Mouse (Mus musculus) MEL (cell line): ENCODE measurements around the gene Rer1. TPM values are rescaled to one million over a fixed set of nuclear protein-coding genes. Genes with fewer than 3 reads are reported as not detected.

Source experiments
- DNase-seq: peaks from one replicate; pipeline ENCODE4 v3.0.0; 2011; ENCODE audit warnings: low read depth, low spot score
- H3K27ac ChIP-seq: 2 replicates; pipeline ENCODE4 v1.5.1; 2012; ENCODE audit warnings: low read depth, mild to moderate bottlenecking, control low read depth, low read length, moderate library complexity; ENCODE audit not compliant: control insufficient read depth
- H3K27me3 ChIP-seq, 2 experiments: fragments of 150-350 bp in 1 of 2; sonication (generic) in 1 of 2; 2 replicates each; pipeline ENCODE4 v1.6.1; 2012; ENCODE audit warnings: low read length in 2 of 2, mild to moderate bottlenecking in 2 of 2, improper control_type of control experiment in 1 of 2, moderate library complexity in 1 of 2; ENCODE audit not compliant: insufficient read depth in 2 of 2, control insufficient read depth in 1 of 2
- H3K36me3 ChIP-seq, 2 experiments: 2 replicates each; pipeline ENCODE4 v1.6.1; 2012 to 2014; ENCODE audit warnings: low read length in 2 of 2, improper control_type of control experiment in 1 of 2, inconsistent platforms in 1 of 2, mild to moderate bottlenecking in 1 of 2; ENCODE audit not compliant: insufficient read depth in 2 of 2, control insufficient read depth in 1 of 2
- H3K4me1 ChIP-seq, 2 experiments: fragments of 150-350 bp in 1 of 2; sonication (generic) in 1 of 2; 2 replicates each; pipeline ENCODE4 v1.6.1; 2012; ENCODE audit warnings: low read length in 2 of 2, improper control_type of control experiment in 1 of 2, mild to moderate bottlenecking in 1 of 2; ENCODE audit not compliant: insufficient read depth in 2 of 2, control insufficient read depth in 1 of 2
- H3K4me3 ChIP-seq, 2 experiments: fragments of 150-350 bp in 1 of 2; sonication (generic) in 1 of 2; 2 replicates each; pipeline ENCODE4 v1.5.1; 2012; ENCODE audit warnings: low read depth in 2 of 2, low read length in 2 of 2, mild to moderate bottlenecking in 2 of 2, moderate library complexity in 2 of 2, control low read depth in 1 of 2, improper control_type of control experiment in 1 of 2; ENCODE audit not compliant: control insufficient read depth in 1 of 2, insufficient read depth in 1 of 2
- H3K79me2 ChIP-seq: 2 replicates; pipeline ENCODE4 v1.6.1; 2012; ENCODE audit warnings: mild to moderate bottlenecking, low read length, moderate library complexity; ENCODE audit not compliant: control insufficient read depth, poor library complexity, insufficient read depth
- H3K9ac ChIP-seq: 2 replicates; pipeline ENCODE4 v1.6.1; 2012; ENCODE audit warnings: low read depth, mild to moderate bottlenecking, control low read depth, low read length, moderate library complexity; ENCODE audit not compliant: control insufficient read depth, poor library complexity, severe bottlenecking
- H3K9me3 ChIP-seq: fragments of 150-350 bp; sonication (generic); replicated peaks from 2 replicates; pipeline ENCODE4 v1.6.1; 2012; ENCODE audit warnings: mild to moderate bottlenecking, low read length, improper control_type of control experiment, moderate library complexity; ENCODE audit not compliant: insufficient read depth
- CTCF ChIP-seq, 3 experiments: IDR thresholded peaks in 2 of 3; conservative IDR thresholded peaks in 1 of 3; 2 replicates each; pipeline ENCODE4 v1.5.1; 2011 to 2012; ENCODE audit warnings: low read length in 3 of 3, low read depth in 2 of 3, mild to moderate bottlenecking in 2 of 3, improper control_type of control experiment in 1 of 3, inconsistent platforms in 1 of 3, mixed read lengths in 1 of 3, moderate library complexity in 1 of 3; ENCODE audit not compliant: control insufficient read depth in 1 of 3, insufficient read depth in 1 of 3, poor library complexity in 1 of 3, severe bottlenecking in 1 of 3
- E2F4 ChIP-seq: IDR thresholded peaks from 2 replicates; pipeline ENCODE4 v1.6.1; 2011; ENCODE audit warnings: low read depth, low read length, improper control_type of control experiment, borderline replicate concordance
- EP300 ChIP-seq, 2 experiments: IDR thresholded peaks; 2 replicates each; pipeline ENCODE4 v1.6.1; 2011; ENCODE audit warnings: improper control_type of control experiment in 2 of 2, low read length in 2 of 2, low read depth in 1 of 2, mild to moderate bottlenecking in 1 of 2
- GATA1 ChIP-seq: IDR thresholded peaks from 2 replicates; pipeline ENCODE4 v1.6.1; 2011; ENCODE audit warnings: low read depth, low read length, improper control_type of control experiment
- HCFC1 ChIP-seq: IDR thresholded peaks from 2 replicates; pipeline ENCODE4 v1.6.1; 2012; ENCODE audit warnings: low read depth, mild to moderate bottlenecking, inconsistent platforms, low read length, improper control_type of control experiment, moderate library complexity
- KAT2A ChIP-seq: conservative IDR thresholded peaks from 2 replicates; pipeline ENCODE4 v1.6.1; 2012; ENCODE audit warnings: low read depth, low read length, improper control_type of control experiment, inconsistent platforms
- MAFK ChIP-seq: IDR thresholded peaks from 2 replicates; pipeline ENCODE4 v1.6.1; 2011; ENCODE audit warnings: low read depth, mild to moderate bottlenecking, low read length, improper control_type of control experiment, borderline replicate concordance
- MAZ ChIP-seq: IDR thresholded peaks from 2 replicates; pipeline ENCODE4 v1.6.1; 2012; ENCODE audit warnings: low read depth, mild to moderate bottlenecking, inconsistent platforms, low read length, improper control_type of control experiment
- MEF2A ChIP-seq: IDR thresholded peaks from 2 replicates; pipeline ENCODE4 v1.6.1; 2014; ENCODE audit warnings: low read depth, mild to moderate bottlenecking, inconsistent platforms, low read length, improper control_type of control experiment; ENCODE audit not compliant: poor library complexity, insufficient replicate concordance, severe bottlenecking; ENCODE audit errors: extremely low read depth
- MYB ChIP-seq: IDR thresholded peaks from 2 replicates; pipeline ENCODE4 v1.6.1; 2011; ENCODE audit warnings: mild to moderate bottlenecking, low read depth, low read length, improper control_type of control experiment
- MYC ChIP-seq: IDR thresholded peaks from 2 replicates; pipeline ENCODE4 v1.6.1; 2011; ENCODE audit warnings: low read depth, mild to moderate bottlenecking, low read length, improper control_type of control experiment, moderate library complexity
- NELFE ChIP-seq: IDR thresholded peaks from 2 replicates; pipeline ENCODE4 v1.6.1; 2011; ENCODE audit warnings: low read depth, low read length, improper control_type of control experiment
- NRF1 ChIP-seq: IDR thresholded peaks from 2 replicates; pipeline ENCODE4 v1.6.1; 2014; ENCODE audit warnings: low read depth, mild to moderate bottlenecking, inconsistent platforms, low read length, improper control_type of control experiment, moderate library complexity; ENCODE audit not compliant: poor library complexity, insufficient read depth, severe bottlenecking
- POLR2AphosphoS5 ChIP-seq: IDR thresholded peaks from 2 replicates; pipeline ENCODE4 v1.6.1; 2012; ENCODE audit warnings: low read depth, borderline replicate concordance, mild to moderate bottlenecking, inconsistent platforms, low read length, moderate library complexity, mixed read lengths
- RAD21 ChIP-seq: IDR thresholded peaks from 2 replicates; pipeline ENCODE4 v1.6.1; 2011; ENCODE audit warnings: mild to moderate bottlenecking, low read depth, low read length, improper control_type of control experiment
- RCOR1 ChIP-seq: IDR thresholded peaks from 2 replicates; pipeline ENCODE4 v1.6.1; 2012; ENCODE audit warnings: low read depth, mild to moderate bottlenecking, inconsistent platforms, low read length, improper control_type of control experiment
- SMC3 ChIP-seq: IDR thresholded peaks from 2 replicates; pipeline ENCODE4 v1.6.1; 2011; ENCODE audit warnings: low read depth, low read length, improper control_type of control experiment
- USF1 ChIP-seq: IDR thresholded peaks from 2 replicates; pipeline ENCODE4 v1.6.1; 2014; ENCODE audit warnings: low read depth, mild to moderate bottlenecking, inconsistent platforms, low read length, improper control_type of control experiment, moderate library complexity
- polyA plus RNA-seq, 2 experiments: library from polyadenylated mRNA; stranded (reverse) in 1 of 2; unstranded in 1 of 2; fragments of >175 nt in 1 of 2; fragments of >200 nt in 1 of 2; gene quantifications; 2 replicates each; pipeline versions ENCODE4 v1.2.1 to v1.2.4; 2012; ENCODE audit warnings: low replicate concordance in 2 of 2, low read depth in 1 of 2; ENCODE audit not compliant: insufficient read length in 2 of 2, insufficient read depth in 1 of 2, missing spikeins in 1 of 2
- total RNA-seq: library from RNA; depleted of rRNA; stranded (reverse); fragments of 300-350 nt; gene quantifications from 2 replicates; pipeline ENCODE4 v1.2.3, GENCODE M21; 2012

Gene Rer1
- total and polyA plus RNA-seq, 3 experiments, result 114 to 379 (median 140) TPM

GRCm38 (mm10) chr4:155043289-155043625 is 42.9 kb downstream of the Rer1 start:
- no peak for DNase-seq
- no peak overlapping the region for H3K4me3 ChIP-seq
- no peaks in the 10 kb centered on the region for H3K4me1 ChIP-seq
- no peaks in the 10 kb centered on the region for H3K79me2 ChIP-seq
- H3K9ac ChIP-seq, result no peak overlapping the region
- no peaks in the 10 kb centered on the region for H3K9me3 ChIP-seq
- TF ChIP-seq EP300 (IDR thresholded peaks at IDR 0.05; ENCODE audit: low read depth in 1 of 2, low read length in 2 of 2), result no peak
- no peak for TF ChIP-seq CTCF (IDR thresholded peaks at IDR 0.05 in 2 of 3, conservative IDR thresholded peaks at IDR 0.05 in 1 of 3; ENCODE audit: control insufficient read depth in 1 of 3, insufficient read depth in 1 of 3, low read depth in 2 of 3, low read length in 3 of 3, poor library complexity in 1 of 3, severe bottlenecking in 1 of 3)
- TF ChIP-seq KAT2A, result no peak
- TF ChIP-seq GATA1, result no peak
- no peak for TF ChIP-seq POLR2AphosphoS5
- TF ChIP-seq MEF2A, result no peak
- TF ChIP-seq RAD21, result no peak
- no peak for TF ChIP-seq MAZ
- TF ChIP-seq NELFE, result no peak
- TF ChIP-seq MYC, result no peak
- H3K27ac ChIP-seq, result no peak overlapping the region
- no peaks in the 10 kb centered on the region for H3K36me3 ChIP-seq
- H3K27me3 ChIP-seq, result no peaks in the 10 kb centered on the region

DNA sequence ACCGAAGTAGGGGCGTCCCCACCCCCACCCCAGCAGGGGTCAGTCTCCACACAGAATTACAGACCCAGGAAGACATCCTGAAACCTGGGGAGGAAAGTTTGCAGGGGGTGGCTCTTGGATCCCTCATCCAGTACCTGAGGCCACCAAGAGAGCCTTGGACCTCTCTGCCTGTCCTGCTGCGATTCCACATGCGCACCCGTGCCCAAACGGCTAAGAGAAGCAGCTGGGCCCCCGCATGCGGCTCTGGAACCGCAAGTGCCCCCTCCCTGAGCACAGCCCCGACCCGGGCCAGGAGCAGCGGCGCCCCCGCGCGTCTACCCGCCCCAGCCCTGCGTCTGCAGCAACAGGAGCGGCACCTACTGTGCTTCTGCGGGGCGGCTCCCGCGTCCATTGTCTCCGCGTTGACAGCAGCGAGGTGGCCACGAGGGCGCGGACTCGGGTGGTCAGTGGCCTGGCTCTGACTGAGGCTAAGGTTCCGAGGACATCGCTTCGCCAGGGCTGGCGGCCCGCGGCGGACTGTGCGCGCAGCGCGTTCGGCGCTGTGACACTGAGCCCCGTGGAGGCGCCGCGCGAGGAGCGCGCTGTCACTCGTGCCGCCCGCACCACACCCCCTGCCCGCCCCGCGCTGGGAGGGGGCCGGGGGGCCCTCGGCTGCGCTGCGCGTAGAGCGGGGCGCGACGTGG is 43.4 kb downstream of the Rer1 start:
- Histone ChIP-seq H3K27ac (no peak overlapping the region), H3K27me3 (no peaks in the 10 kb centered on the region), H3K4me1 (no peaks in the 10 kb centered on the region), H3K79me2 (no peaks in the 10 kb centered on the region), H3K4me3 (no peak overlapping the region), H3K9me3 (no peaks in the 10 kb centered on the region), H3K36me3 (no peaks in the 10 kb centered on the region), H3K9ac (no peak overlapping the region)
- no peak for TF ChIP-seq MYB
- no peak for TF ChIP-seq RAD21
- TF ChIP-seq EP300 (IDR thresholded peaks at IDR 0.05; ENCODE audit: low read depth in 1 of 2, low read length in 2 of 2), result no peak
- DNase-seq, result no peak

DNA sequence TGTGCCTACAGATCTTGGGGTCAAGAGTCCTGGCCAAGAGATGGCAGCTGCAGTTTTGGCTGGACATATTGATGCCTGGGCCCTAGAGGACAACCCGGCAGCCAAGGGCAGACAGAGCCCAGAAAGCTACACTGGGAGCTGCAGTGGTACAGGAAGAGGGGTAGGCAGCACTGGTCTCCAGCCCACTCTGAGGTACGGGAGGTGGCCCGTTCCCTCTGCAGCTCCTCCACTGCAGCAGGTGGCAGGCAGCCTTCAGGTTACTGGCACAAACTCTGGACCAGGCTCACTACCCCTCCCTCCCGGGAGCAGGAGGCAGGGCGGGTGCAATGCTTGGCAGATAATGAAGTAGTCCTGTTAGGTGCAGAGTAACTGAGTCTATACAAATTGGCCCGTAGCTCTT is 45.5 kb downstream of the Rer1 start:
- no peak overlapping the region for H3K4me3 ChIP-seq
- H3K27me3 ChIP-seq, result peaks cover 0 to 4% of the 10 kb centered on the region in 2 experiments; a peak in 3 of 4 replicates
- no peak overlapping the region for H3K9ac ChIP-seq
- H3K9me3 ChIP-seq, result no peaks in the 10 kb centered on the region
- TF ChIP-seq RCOR1 (no peak), NRF1 (no peak), MAFK (no peak), E2F4 (no peak), MEF2A (no peak), NELFE (no peak), SMC3 (no peak), USF1 (no peak), HCFC1 (no peak)
- no peaks in the 10 kb centered on the region for H3K4me1 ChIP-seq
- no peaks in the 10 kb centered on the region for H3K36me3 ChIP-seq
- DNase-seq, result no peak
- H3K79me2 ChIP-seq, result no peaks in the 10 kb centered on the region
- H3K27ac ChIP-seq, result no peak overlapping the region
